Mouse (Mus musculus): ENCODE results near the gene Dbndd1.
"Not testable (repeated sequence)": the region's sequence is repeated elsewhere in the genome, so short reads cannot be mapped to it uniquely, and the experiment has no call there.

Dbndd1 gene

GRCm38 (mm10) chr8:123514781-123515539 lies at the start of gene Dbndd1:
Dbndd1 (minus strand) TSS chr8:123515463.
- DNase-seq = peak; percentile 19 to 61

DNA sequence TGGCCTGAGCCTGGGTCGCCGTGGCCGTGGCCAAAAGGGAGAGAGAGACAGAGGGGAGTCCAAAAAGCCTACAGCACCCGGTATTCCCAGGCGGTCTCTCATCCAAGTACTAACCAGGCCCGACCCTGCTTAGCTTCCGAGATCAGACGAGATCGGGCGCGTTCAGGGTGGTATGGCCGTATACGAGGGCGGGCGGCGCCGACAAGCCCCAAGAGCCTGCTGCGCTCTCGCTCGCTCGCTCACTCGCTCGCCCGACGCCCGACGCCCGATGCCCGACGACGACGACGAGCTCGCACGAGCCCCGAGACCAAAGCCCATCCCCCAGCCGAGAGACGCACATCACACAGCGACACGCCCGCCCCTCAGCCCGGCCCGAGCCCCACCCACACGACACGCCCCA lies 49.0 kb upstream of the Dbndd1 start:
- DNase-seq = not testable (repeated sequence)

- DNase-seq = not testable (repeated sequence)
Observed at GRCm38 (mm10) chr8:123537641-123538040, 22.4 kb upstream of the Dbndd1 start.

DNA sequence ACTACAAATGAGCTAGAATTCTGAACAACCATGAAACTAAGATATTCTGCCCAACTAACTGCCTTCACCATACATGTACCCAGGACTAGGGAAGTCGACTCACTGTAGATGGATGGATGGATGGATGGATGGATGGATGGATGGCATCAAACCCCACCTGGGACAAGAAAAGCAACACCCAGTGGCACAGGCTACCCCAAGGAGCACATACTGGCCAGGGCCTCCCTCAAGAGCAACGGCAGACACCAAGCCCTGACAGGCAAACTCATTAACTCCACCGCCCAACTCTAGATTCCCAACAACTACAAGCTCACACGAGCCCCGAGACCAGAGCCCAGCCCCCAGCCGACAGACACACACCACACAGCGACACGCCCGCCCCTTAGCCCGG lies 21.7 kb upstream of the Dbndd1 start:
- DNase-seq = no peak

DNA sequence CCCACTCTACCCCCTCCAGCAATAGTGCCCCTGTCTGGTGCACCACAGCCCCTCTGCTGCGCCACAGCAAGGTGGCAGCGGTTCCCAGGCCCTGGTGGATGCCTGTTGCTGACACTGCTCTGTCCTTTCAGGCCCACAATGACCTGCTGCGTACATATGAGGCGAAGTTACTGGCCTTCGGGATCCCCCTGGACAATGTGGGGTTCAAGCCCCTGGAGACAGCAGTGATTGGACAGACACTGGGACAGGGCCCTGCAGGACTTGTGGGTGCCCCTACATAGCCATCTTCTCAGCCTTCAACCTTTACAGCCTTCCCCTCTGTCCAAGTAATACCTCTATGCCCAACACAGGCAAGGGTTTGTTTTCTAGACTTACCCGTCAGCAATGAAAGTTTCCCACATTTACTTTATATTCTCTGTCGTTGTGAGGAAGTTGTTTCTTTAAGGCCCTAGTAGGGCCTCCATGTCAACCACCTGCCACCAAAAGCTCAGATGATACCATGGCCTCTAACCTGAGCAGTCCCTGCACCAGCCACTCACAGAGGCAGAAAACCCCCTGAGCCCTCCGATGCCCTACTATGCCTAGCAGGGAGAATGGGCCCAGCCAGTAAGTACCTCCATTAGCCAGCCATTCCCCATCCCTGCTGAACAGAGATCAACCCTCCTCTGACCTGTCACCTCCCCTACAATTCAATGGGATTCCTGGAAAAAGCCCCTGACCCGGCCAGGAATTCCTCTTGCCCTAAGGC lies 21.2 kb upstream of the Dbndd1 start:
- no peak for DNase-seq

DNA sequence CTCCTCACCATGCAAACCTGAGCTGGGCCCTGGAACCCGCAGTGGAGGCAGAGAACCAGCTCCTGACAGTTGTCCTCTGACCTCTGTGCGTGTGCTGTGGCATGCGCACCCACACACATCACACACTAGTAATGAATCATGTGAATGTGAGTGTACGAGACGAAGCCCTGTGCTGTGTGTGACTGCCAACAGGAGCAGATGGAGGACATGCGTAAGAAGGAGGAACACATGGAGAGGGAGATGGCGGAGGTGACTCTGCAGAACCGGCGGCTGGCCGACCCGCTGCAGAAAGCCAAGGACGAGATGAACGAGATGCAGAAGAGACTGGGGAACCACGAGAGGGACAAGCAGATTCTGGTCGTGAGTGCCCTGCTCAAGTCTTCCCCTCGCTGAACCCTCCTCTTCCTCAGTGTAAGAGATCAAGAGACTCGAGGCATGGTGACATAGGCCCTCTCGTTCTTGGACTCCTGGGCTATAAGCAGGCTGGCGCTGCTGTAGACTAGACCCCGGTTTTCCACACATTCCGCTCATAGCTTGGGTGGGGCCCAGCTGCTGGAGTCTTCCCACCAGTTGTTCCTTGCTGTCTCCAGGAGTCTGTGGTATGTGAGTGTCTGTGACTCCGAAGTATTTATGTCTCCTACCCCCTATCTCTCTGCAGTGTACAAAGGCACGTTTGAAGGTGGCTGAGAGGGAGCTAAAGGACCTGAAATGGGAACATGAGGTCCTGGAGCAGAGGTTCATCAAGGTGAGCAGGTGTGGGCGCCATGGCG lies 12.6 kb upstream of the Dbndd1 start:
- no peak for DNase-seq

GRCm38 (mm10) chr8:123520048-123520447 lies 4.8 kb upstream of the Dbndd1 start:
- DNase-seq = not testable (repeated sequence)

GRCm38 (mm10) chr8:123518667-123519066 lies 3.4 kb upstream of the Dbndd1 start, which contains the start of gene Gas8:
Gas8 (plus strand) TSS chr8:123518834.
- peak; percentile 95 to 96 for DNase-seq

GRCm38 (mm10) chr8:123518172-123518571 lies 2.9 kb upstream of the Dbndd1 start:
- no peak for DNase-seq

DNA sequence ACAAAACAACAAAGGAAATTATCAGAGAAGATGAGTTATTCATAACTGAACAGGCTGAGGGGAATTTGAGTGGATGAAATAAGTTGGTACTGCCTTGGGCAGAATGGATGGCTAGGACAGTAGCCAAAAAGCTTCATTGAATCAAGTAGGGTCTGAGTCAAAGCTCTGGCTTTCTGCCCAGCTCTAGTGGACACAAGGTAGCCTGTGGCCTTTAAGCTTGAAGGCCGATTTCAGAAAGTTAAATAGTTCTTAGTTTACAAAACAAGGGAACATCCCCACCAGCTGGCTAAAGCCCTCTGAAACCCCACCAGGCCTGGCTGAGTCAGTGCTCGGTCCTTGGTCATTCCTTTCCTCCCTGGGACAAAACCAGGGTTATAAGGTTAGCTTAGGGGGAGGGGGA lies 1.3 kb upstream of the Dbndd1 start:
- no peak for DNase-seq

- DNase-seq = no peak
Observed at GRCm38 (mm10) chr8:123515540-123515897, 256 bp upstream of the Dbndd1 start.

DNA sequence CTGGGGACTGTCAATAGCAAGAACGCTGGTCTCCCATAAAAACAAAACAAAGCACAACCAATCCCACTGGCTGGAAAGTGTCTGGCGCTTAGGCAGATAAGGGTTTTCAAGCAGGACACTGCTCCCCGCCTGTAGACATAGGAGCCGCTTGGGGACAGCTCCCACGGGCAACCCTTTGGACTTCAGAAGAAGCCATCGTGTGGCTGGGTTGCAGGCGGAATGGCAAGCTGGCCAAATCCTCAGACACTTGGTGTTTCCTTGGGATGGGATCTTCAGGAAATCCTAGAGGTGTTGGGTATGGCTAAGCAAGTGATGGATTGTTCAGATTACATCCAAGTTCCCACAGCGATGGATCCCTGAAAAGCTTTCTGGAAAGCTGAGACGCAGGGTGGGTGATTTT lies 1.1 kb downstream of the Dbndd1 start:
- DNase-seq = peak in 1 of 2 experiments; percentile 9

GRCm38 (mm10) chr8:123510819-123511218 lies 4.4 kb downstream of the Dbndd1 start:
- DNase-seq = no peak

- DNase-seq = no peak
Observed at GRCm38 (mm10) chr8:123507153-123507552, 8.1 kb downstream of the Dbndd1 start.

- DNase-seq = no peak
Observed at GRCm38 (mm10) chr8:123505695-123506094, 9.6 kb downstream of the Dbndd1 start.

DNA sequence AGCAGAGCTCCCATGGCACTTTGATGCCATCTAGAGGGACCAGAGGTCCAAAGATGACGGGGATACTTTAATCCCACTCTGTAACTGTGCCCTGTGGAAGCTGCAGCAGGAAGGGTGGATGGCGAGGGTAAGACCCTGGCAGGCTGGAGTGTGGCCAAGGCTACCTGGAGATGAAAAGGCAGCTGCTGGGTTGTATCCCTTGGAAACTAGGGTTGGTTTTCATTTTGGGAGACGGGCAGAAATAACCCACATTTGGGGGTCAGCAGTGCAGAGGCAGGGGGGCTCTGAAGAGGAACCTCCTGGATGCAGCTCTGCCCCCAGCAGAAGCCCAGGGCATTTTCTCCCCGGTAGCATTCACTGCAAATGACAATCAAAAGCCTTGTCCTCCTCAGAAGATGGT lies 10.0 kb downstream of the Dbndd1 start:
- no peak for DNase-seq

DNA sequence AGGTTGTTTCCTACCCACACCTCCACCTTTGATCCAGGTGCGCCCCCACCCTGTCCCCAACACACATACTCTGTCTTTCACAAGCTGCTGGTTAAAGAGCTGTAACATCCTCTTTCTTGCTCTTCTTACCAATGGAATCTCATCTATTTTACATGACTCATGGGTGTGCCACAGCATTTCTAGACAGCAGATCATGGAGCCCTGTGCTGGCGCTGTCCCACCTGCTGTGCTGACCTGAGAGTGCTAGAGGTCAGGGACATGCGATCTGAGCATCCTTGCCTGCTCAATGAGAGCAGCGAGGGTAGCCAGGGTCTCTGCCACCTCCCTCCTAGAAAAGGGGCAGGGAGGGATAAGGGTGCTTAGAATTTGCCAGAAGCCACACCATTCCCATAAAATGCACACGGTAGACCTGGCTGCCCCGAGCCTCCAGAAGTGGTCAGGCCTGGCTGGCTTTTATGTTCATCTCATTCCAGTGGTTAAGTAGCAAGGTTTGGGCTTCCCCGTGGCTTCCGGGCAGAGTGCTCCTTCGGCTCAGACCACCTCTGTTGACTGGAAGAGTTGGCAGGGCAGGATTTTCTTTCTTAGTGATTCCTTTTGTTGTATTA lies 10.6 kb downstream of the Dbndd1 start:
- DNase-seq = no peak

DNA sequence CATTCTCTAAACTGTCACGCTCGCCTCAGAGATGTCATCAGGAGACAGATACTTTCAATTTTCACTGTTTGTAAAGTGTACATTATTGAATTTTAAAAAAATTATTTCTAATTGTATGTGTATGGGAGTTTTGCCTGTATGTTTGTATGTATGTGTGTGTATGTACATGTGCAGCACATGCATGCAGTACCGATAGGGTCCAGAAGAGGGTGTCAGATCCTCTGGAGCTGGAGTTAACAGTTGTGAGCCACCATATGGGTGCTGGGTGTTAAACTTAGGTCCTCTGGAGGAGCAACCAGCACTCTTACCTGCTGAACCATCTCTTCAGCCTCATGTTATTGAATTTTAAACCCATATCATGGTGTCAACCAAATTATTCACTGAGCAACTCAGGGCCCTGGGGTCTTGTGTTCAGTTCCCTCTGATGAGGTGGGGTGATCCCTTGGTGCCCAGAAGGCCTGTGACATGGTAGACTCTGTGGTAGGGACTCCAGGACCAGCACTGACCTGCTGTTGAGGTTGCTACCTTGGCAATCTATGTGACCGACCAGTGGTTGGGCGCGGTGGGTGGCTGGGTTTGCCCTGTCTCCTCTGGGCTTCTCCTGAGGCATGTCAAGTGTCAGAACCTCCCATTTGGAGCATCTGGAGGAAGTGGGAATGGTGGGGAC lies 11.3 kb downstream of the Dbndd1 start:
- peak in 1 of 2 experiments; percentile 31 for DNase-seq

DNA sequence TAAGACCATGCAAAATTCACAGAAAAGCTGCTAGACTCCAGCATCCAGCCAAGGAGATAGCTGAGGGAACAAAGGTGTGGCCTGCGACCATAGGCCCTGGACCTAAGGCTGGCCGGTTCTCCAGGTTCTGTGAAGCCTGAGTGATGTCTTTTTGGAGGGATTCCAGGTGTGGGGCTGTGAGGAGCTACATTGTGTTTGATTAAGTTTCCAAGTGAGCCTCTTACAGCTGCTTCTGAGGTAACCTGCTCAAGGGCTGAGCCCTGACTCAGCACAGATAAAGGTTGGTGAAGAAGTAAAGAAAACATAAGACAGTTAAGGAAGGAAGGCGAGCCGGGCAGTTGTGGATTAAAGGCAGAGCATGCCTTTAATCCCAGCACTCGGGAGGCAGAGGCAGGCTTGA lies 13.1 kb downstream of the Dbndd1 start:
- no peak for DNase-seq

DNA sequence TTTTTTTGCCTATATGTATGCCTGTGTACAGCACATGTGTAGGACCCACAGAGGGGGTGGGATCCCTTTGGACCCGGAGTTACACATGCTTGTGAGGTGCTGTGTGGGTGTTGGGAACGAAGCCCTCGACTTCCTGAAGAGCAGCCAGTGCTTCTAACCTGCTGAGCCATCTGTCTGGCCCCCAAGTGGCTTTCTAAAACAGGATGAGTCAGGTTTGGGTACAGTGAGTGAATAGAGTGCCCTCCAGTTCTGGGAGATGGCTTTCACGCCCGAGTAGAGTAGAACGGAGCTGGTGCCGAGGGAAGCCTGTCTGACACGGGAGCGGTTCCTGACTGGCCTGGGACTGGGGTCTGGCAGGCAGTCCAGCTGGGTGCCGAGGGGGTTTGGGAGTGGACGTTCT lies 15.7 kb downstream of the Dbndd1 start:
- no peak for DNase-seq

- no peak for DNase-seq
Observed at GRCm38 (mm10) chr8:123498963-123499362, 16.3 kb downstream of the Dbndd1 start.

DNA sequence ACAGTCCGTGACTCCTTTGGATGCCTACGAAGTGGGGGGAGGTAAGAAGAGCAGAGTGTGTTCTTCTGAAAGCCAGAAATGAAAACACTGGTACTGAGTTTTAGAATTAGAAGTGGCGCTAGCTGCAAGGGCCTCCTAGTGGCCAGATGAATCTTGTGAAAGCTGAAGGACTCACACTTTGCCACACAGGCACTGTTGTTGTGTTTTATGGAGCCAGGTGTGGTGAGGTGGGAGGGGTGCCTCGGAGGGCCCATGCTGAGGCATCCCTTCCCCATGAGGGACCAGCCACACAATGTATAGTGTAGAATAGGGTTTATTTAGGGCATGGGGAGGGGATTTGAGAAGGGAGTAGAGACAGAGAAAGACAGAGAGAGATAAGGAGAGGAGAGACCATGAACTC lies 17.6 kb downstream of the Dbndd1 start:
- DNase-seq = no peak

All from kidney, postnatal 36 days (tissue).